Mouse (Mus musculus): ENCODE data around the gene Dab2ip. TPM values are rescaled to one million over a fixed set of nuclear protein-coding genes. Genes with fewer than 3 reads are reported as not detected.

Dab2ip gene
- polyA plus RNA-seq, 1 experiment from 2014 or later = 33.2 TPM

- H3K36me3 ChIP-seq (ENCODE audit: control insufficient read depth, insufficient read depth, low read length) = no peaks in the 10 kb centered on the region
- ATAC-seq = no peak
- H3K4me2 ChIP-seq (ENCODE audit: low read length) = no peak overlapping the region
- no peaks in the 10 kb centered on the region for H3K27me3 ChIP-seq (ENCODE audit: control insufficient read depth, insufficient read depth, low read depth, low read length)
- no peak overlapping the region for H3K9ac ChIP-seq (ENCODE audit: low read depth, low read length)
- no peak overlapping the region for H3K27ac ChIP-seq (ENCODE audit: low read length)
- peaks cover 7% of the 10 kb centered on the region for H3K4me1 ChIP-seq (ENCODE audit: control insufficient read depth, insufficient read depth, low read length)
- H3K9me3 ChIP-seq (replicated peaks; ENCODE audit: control insufficient read depth, low read length, poor library complexity, severe bottlenecking) = no peaks in the 10 kb centered on the region
- no peak overlapping the region for H3K4me3 ChIP-seq (ENCODE audit: low read depth, low read length)
- 78% methylated on average over 4 of the region's 4 CpGs for WGBS
Observed at GRCm38 (mm10) chr2:35549191-35549590, 8.9 kb upstream of the Dab2ip start.

GRCm38 (mm10) chr2:35550097-35550496, 8.0 kb upstream of the Dab2ip start:
- H3K4me1 ChIP-seq (ENCODE audit: control insufficient read depth, insufficient read depth, low read length) = peaks cover 3% of the 10 kb centered on the region
- H3K4me2 ChIP-seq (ENCODE audit: low read length) = no peak overlapping the region
- WGBS = 88% methylated on average over 9 of the region's 9 CpGs
- no peak for ATAC-seq
- no peak overlapping the region for H3K4me3 ChIP-seq (ENCODE audit: low read depth, low read length)
- H3K9ac ChIP-seq (ENCODE audit: low read depth, low read length) = no peak overlapping the region
- no peaks in the 10 kb centered on the region for H3K9me3 ChIP-seq (replicated peaks; ENCODE audit: control insufficient read depth, low read length, poor library complexity, severe bottlenecking)
- H3K36me3 ChIP-seq (ENCODE audit: control insufficient read depth, insufficient read depth, low read length) = no peaks in the 10 kb centered on the region
- no peak overlapping the region for H3K27ac ChIP-seq (ENCODE audit: low read length)
- no peaks in the 10 kb centered on the region for H3K27me3 ChIP-seq (ENCODE audit: control insufficient read depth, insufficient read depth, low read depth, low read length)

GRCm38 (mm10) chr2:35556918-35557486, 1.1 kb upstream of the Dab2ip start:
- H3K27ac ChIP-seq (ENCODE audit: low read length) = no peak overlapping the region
- no peak overlapping the region for H3K4me2 ChIP-seq (ENCODE audit: low read length)
- H3K36me3 ChIP-seq (ENCODE audit: control insufficient read depth, insufficient read depth, low read length) = no peaks in the 10 kb centered on the region
- no peak for ATAC-seq
- H3K4me3 ChIP-seq (ENCODE audit: low read depth, low read length) = no peak overlapping the region
- no peak overlapping the region for H3K9ac ChIP-seq (ENCODE audit: low read depth, low read length)
- H3K9me3 ChIP-seq (replicated peaks; ENCODE audit: control insufficient read depth, low read length, poor library complexity, severe bottlenecking) = no peaks in the 10 kb centered on the region
- no peaks in the 10 kb centered on the region for H3K27me3 ChIP-seq (ENCODE audit: control insufficient read depth, insufficient read depth, low read depth, low read length)
- 75% methylated on average over 5 of the region's 5 CpGs for WGBS
- H3K4me1 ChIP-seq (ENCODE audit: control insufficient read depth, insufficient read depth, low read length) = peaks cover 8% of the 10 kb centered on the region

- Histone ChIP-seq H3K4me2 (ENCODE audit: low read length) (no peak overlapping the region), H3K27ac (ENCODE audit: low read length) (no peak overlapping the region), H3K36me3 (ENCODE audit: control insufficient read depth, insufficient read depth, low read length) (no peaks in the 10 kb centered on the region), H3K9me3 (replicated peaks; ENCODE audit: control insufficient read depth, low read length, poor library complexity, severe bottlenecking) (no peaks in the 10 kb centered on the region), H3K4me3 (ENCODE audit: low read depth, low read length) (no peak overlapping the region), H3K27me3 (ENCODE audit: control insufficient read depth, insufficient read depth, low read depth, low read length) (no peaks in the 10 kb centered on the region), H3K4me1 (ENCODE audit: control insufficient read depth, insufficient read depth, low read length) (peaks cover 8% of the 10 kb centered on the region), H3K9ac (ENCODE audit: low read depth, low read length) (no peak overlapping the region)
- 0 out of 2 replicates have a peak, but pooled peaks have one; percentile 27 for ATAC-seq
- 76% methylated on average over 4 of the region's 4 CpGs for WGBS
Observed at GRCm38 (mm10) chr2:35558826-35559550, 922 bp downstream of the Dab2ip start.

GRCm38 (mm10) chr2:35559551-35559835, 1.4 kb downstream of the Dab2ip start:
- WGBS = 62% methylated on average over 2 of the region's 2 CpGs
- no peaks in the 10 kb centered on the region for H3K36me3 ChIP-seq (ENCODE audit: control insufficient read depth, insufficient read depth, low read length)
- no peak overlapping the region for H3K4me2 ChIP-seq (ENCODE audit: low read length)
- H3K4me3 ChIP-seq (ENCODE audit: low read depth, low read length) = no peak overlapping the region
- H3K9me3 ChIP-seq (replicated peaks; ENCODE audit: control insufficient read depth, low read length, poor library complexity, severe bottlenecking) = no peaks in the 10 kb centered on the region
- H3K27ac ChIP-seq (ENCODE audit: low read length) = no peak overlapping the region
- H3K9ac ChIP-seq (ENCODE audit: low read depth, low read length) = no peak overlapping the region
- no peaks in the 10 kb centered on the region for H3K27me3 ChIP-seq (ENCODE audit: control insufficient read depth, insufficient read depth, low read depth, low read length)
- no peak for ATAC-seq
- H3K4me1 ChIP-seq (ENCODE audit: control insufficient read depth, insufficient read depth, low read length) = peaks cover 8% of the 10 kb centered on the region

- H3K27ac ChIP-seq (ENCODE audit: low read length) = no peak overlapping the region
- H3K4me3 ChIP-seq (ENCODE audit: low read depth, low read length) = no peak overlapping the region
- no peaks in the 10 kb centered on the region for H3K36me3 ChIP-seq (ENCODE audit: control insufficient read depth, insufficient read depth, low read length)
- H3K27me3 ChIP-seq (ENCODE audit: control insufficient read depth, insufficient read depth, low read depth, low read length) = no peaks in the 10 kb centered on the region
- H3K4me2 ChIP-seq (ENCODE audit: low read length) = no peak overlapping the region
- peaks cover 7% of the 10 kb centered on the region for H3K4me1 ChIP-seq (ENCODE audit: control insufficient read depth, insufficient read depth, low read length)
- H3K9me3 ChIP-seq (replicated peaks; ENCODE audit: control insufficient read depth, low read length, poor library complexity, severe bottlenecking) = no peaks in the 10 kb centered on the region
- WGBS = 67% methylated on average over 4 of the region's 4 CpGs
- no peak overlapping the region for H3K9ac ChIP-seq (ENCODE audit: low read depth, low read length)
- no peak for ATAC-seq
Observed at GRCm38 (mm10) chr2:35563722-35564121, 5.7 kb downstream of the Dab2ip start.

GRCm38 (mm10) chr2:35565051-35565836, 7.2 kb downstream of the Dab2ip start:
- 86% methylated on average over 6 of the region's 6 CpGs for WGBS
- no peak overlapping the region for H3K27ac ChIP-seq (ENCODE audit: low read length)
- no peaks in the 10 kb centered on the region for H3K4me1 ChIP-seq (ENCODE audit: control insufficient read depth, insufficient read depth, low read length)
- H3K9me3 ChIP-seq (replicated peaks; ENCODE audit: control insufficient read depth, low read length, poor library complexity, severe bottlenecking) = no peaks in the 10 kb centered on the region
- no peak overlapping the region for H3K4me2 ChIP-seq (ENCODE audit: low read length)
- H3K9ac ChIP-seq (ENCODE audit: low read depth, low read length) = no peak overlapping the region
- no peaks in the 10 kb centered on the region for H3K36me3 ChIP-seq (ENCODE audit: control insufficient read depth, insufficient read depth, low read length)
- ATAC-seq = no peak
- no peak overlapping the region for H3K4me3 ChIP-seq (ENCODE audit: low read depth, low read length)
- H3K27me3 ChIP-seq (ENCODE audit: control insufficient read depth, insufficient read depth, low read depth, low read length) = no peaks in the 10 kb centered on the region

GRCm38 (mm10) chr2:35566957-35567693, 9.1 kb downstream of the Dab2ip start:
- H3K27ac ChIP-seq (ENCODE audit: low read length) = no peak overlapping the region
- no peak for ATAC-seq
- H3K9me3 ChIP-seq (replicated peaks; ENCODE audit: control insufficient read depth, low read length, poor library complexity, severe bottlenecking) = no peaks in the 10 kb centered on the region
- no peak overlapping the region for H3K4me2 ChIP-seq (ENCODE audit: low read length)
- 85% methylated on average over 11 of the region's 11 CpGs for WGBS
- H3K27me3 ChIP-seq (ENCODE audit: control insufficient read depth, insufficient read depth, low read depth, low read length) = no peaks in the 10 kb centered on the region
- H3K9ac ChIP-seq (ENCODE audit: low read depth, low read length) = no peak overlapping the region
- H3K4me3 ChIP-seq (ENCODE audit: low read depth, low read length) = no peak overlapping the region
- no peaks in the 10 kb centered on the region for H3K4me1 ChIP-seq (ENCODE audit: control insufficient read depth, insufficient read depth, low read length)
- H3K36me3 ChIP-seq (ENCODE audit: control insufficient read depth, insufficient read depth, low read length) = no peaks in the 10 kb centered on the region
